ENCODE assay signal across 12 mouse cellular contexts in genomic region chr13:37642410-37643093, GRCm38 (mm10).
DNase-seq lines count a peak whose midpoint lies in the region; ATAC-seq lines count a peak whose summit lies in the region.
"Had no signal": no experiment of that assay in that cellular context is flagged by ENCODE, and none has a peak within 500 bp of the region (broad histone marks: within the 10 kb centered on the region; RNA-seq: fewer than 3 reads in every experiment).

No protein-coding gene starts in this region.

- no peak overlapping the region for H3K4me3 ChIP-seq in liver, embryonic 12.5 days
- H3K4me3 ChIP-seq in forebrain, embryonic 13.5 days: no peak overlapping the region
- H3K4me3 ChIP-seq: liver, embryonic 13.5 days had no signal

- H3K27ac ChIP-seq in liver, embryonic 12.5 days: 0 out of 2 replicates have a peak overlapping the region, but pooled peaks have one; percentile 8
- H3K27ac ChIP-seq in forebrain, embryonic 13.5 days: no peak overlapping the region
- H3K27ac ChIP-seq: hindbrain, embryonic 14.5 days; liver, embryonic 13.5 days had no signal

- H3K9ac ChIP-seq in liver, embryonic 12.5 days: no peak overlapping the region
- H3K9ac ChIP-seq in forebrain, embryonic 13.5 days: no peak overlapping the region
- H3K9ac ChIP-seq: hindbrain, embryonic 14.5 days; liver, embryonic 13.5 days had no signal

- H3K36me3 ChIP-seq in liver, embryonic 12.5 days: no peaks in the 10 kb centered on the region
- H3K36me3 ChIP-seq in forebrain, embryonic 13.5 days (ENCODE audit: poor library complexity, severe bottlenecking): no peaks in the 10 kb centered on the region
- H3K36me3 ChIP-seq: liver, embryonic 13.5 days had no signal

- no peaks in the 10 kb centered on the region for H3K9me3 ChIP-seq in liver, embryonic 12.5 days (replicated peaks)
- H3K9me3 ChIP-seq in forebrain, embryonic 13.5 days (replicated peaks): no peaks in the 10 kb centered on the region
- H3K9me3 ChIP-seq: liver, embryonic 13.5 days had no signal

- no peak for ATAC-seq in liver, embryonic 12.5 days
- ATAC-seq in forebrain, embryonic 13.5 days: no peak

- 27% methylated on average over 13 of the region's 13 CpGs for WGBS in liver, embryonic 12.5 days (ENCODE audit: insufficient replicate concordance)
- 50% methylated on average over 13 of the region's 13 CpGs for WGBS in forebrain, embryonic 13.5 days

- H3K4me1 ChIP-seq in liver, embryonic 12.5 days: peaks cover 9% of the 10 kb centered on the region; the same call in 1 of the 2 replicates
- H3K4me1 ChIP-seq in forebrain, embryonic 13.5 days: no peaks in the 10 kb centered on the region
- H3K4me1 ChIP-seq: liver, embryonic 13.5 days had no signal

- peak; percentile 76 for DNase-seq in layer of hippocampus, adult 9-11 months
- no peak for DNase-seq in layer of hippocampus, postnatal 14 days (ENCODE audit: low spot score in 2 of 2)
- DNase-seq in B cell, adult 2 months: peak; percentile 42
- DNase-seq in natural killer cell, adult 2 months (ENCODE audit: low spot score in 2 of 2): peak; percentile 60 to 71
- no peak for DNase-seq in cerebellum, adult 18-20 months
- no peak for DNase-seq in adrenal gland, postnatal 10 days
- DNase-seq: kidney, postnatal 4 days; liver, embryonic 13.5 days had no signal

- no peaks in the 10 kb centered on the region for H3K27me3 ChIP-seq in liver, embryonic 12.5 days (replicated peaks)
- H3K27me3 ChIP-seq in forebrain, embryonic 13.5 days: no peaks in the 10 kb centered on the region
- H3K27me3 ChIP-seq: CH12.LX; liver, embryonic 13.5 days had no signal

- H3K4me2 ChIP-seq in liver, embryonic 12.5 days: no peak overlapping the region
- no peak overlapping the region for H3K4me2 ChIP-seq in forebrain, embryonic 13.5 days
- H3K4me2 ChIP-seq: hindbrain, embryonic 14.5 days; liver, embryonic 13.5 days had no signal

Comparison
In these comparisons a context has a peak if more than half of its experiments do, and no peak if none do; other contexts are left out.
1. DNase-seq: peak in layer of hippocampus, adult 9-11 months (single experiment), B cell, adult 2 months (2 of 2) and natural killer cell, adult 2 months (2 of 2); none in layer of hippocampus, postnatal 14 days (0 of 2), cerebellum, adult 18-20 months (0 of 2) and adrenal gland, postnatal 10 days (single experiment).